Mouse (Mus musculus) erythroblast, embryonic 14.5 days (primary cell): Measurements from ENCODE around the gene Usp35.

Experiments
- GATA1 ChIP-seq: IDR thresholded peaks from 2 replicates; pipeline ENCODE4 v1.6.1; 2012; ENCODE audit warnings: low read length, inconsistent platforms, mixed read lengths
- TAL1 ChIP-seq: IDR thresholded peaks from 3 replicates; pipeline ENCODE4 v1.6.1; 2012; ENCODE audit warnings: low read length, inconsistent platforms, mixed read lengths

DNA sequence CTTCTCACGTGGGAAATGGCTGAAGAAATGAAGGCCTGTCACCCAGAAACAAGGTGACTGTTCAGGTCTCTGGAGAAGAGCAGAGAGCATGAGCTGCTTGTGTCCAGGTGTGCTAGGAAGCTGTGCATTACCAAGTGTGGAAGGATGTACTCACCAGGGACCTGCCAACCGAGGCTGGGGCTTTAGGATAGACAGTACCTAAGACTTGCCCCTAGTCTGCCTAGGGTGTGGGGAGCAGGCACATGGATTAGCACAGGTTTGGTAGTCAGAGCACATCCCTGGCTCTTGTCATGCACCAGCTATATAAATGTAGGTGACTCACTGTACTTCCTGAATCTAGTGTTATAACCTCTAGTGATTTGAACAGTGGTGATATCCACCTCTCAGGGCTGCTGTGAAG lies 28.2 kb downstream of the Usp35 start:
- TF ChIP-seq GATA1, result no peak
- TF ChIP-seq TAL1, result no peak
